Mouse (Mus musculus): Measurements from ENCODE around the gene Pparg. TPM values are rescaled to one million over a fixed set of nuclear protein-coding genes. Genes with fewer than 3 reads are reported as not detected.

Pparg gene
- polyA plus RNA-seq, 1 experiment from 2014 or later = 0.70 TPM

DNA sequence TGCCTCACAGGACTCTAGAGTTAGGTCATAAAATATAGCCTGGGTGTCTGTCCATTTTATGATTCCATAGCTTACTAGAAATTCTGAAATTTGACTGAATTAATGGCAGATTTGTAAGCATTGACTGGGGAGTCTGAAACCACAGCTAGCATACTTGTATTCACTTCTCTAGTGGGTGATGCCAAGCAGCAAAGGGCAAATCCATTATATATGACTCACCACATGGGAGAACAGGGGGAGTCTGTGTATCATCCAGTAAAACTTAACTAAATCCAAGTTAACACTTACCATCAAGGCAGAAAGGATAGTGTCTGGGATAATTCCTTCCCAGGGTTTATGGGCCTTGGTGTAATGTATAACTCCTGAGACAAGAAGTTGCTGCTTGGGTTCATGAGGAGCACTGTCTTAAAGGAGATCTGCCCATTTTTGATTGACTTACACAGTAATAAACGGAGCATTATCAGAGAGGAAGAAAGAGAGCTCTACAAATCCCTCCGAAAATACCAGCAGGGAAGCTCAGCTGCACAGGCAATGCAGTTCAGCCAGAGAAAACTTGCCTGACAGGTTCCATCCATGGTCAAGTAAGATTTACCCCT lies 27.6 kb upstream of the Pparg start:
- H3K36me3 ChIP-seq = no peaks in the 10 kb centered on the region
- no peak overlapping the region for H3K4me2 ChIP-seq (replicated peaks)
- no peak for ATAC-seq (ENCODE audit: low FRiP score, low read depth)
- no peak overlapping the region for H3K4me3 ChIP-seq
- H3K9ac ChIP-seq = no peak overlapping the region
- 47% methylated on average over 2 of the region's 2 CpGs for WGBS
- no peak overlapping the region for H3K27ac ChIP-seq
- H3K27me3 ChIP-seq = no peaks in the 10 kb centered on the region
- H3K9me3 ChIP-seq = no peaks in the 10 kb centered on the region
- no peaks in the 10 kb centered on the region for H3K4me1 ChIP-seq

DNA sequence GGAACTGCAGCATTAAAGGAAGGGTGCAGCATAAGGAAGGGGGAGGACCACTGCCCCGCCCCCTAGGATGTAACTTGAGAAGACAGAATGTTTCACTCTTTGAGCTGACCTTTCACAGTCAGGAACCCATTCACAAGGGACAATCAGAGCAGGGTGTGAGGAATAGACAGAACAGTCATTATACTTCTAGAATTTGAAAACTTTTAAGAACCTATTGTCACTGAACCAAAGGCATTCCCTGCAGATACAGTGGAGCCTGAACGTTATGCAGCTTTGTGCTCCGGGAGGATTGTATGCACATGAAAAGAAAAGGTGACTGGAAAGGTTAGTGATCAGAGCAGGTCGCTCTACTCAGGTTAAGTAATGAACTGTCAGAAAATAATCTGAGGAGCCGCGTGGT lies 25.2 kb upstream of the Pparg start:
- H3K9me3 ChIP-seq = no peaks in the 10 kb centered on the region
- no peak overlapping the region for H3K4me2 ChIP-seq (replicated peaks)
- no peak for ATAC-seq (ENCODE audit: low FRiP score, low read depth)
- 31% methylated on average over 6 of the region's 6 CpGs for WGBS
- no peak overlapping the region for H3K27ac ChIP-seq
- no peaks in the 10 kb centered on the region for H3K36me3 ChIP-seq
- no peaks in the 10 kb centered on the region for H3K27me3 ChIP-seq
- H3K4me1 ChIP-seq = no peaks in the 10 kb centered on the region
- H3K4me3 ChIP-seq = no peak overlapping the region
- H3K9ac ChIP-seq = no peak overlapping the region

DNA sequence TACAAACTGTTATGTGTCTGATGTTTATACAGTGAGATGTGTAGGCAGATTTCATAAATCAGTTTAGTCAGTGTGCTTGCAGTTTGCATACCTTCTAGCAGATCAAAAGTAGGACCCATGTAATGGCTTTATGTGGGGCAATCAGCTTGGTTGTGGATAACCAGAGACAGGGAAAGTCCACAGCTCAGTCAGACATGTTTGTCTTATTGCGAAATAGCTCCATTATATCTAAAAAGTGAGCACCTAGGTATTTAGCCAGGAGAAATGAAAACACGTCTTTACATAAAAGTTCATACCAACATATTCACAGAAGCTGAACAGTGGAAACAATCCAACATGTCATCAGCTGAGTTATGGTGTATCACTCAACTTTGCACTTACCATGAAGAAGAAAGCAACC lies 20.7 kb upstream of the Pparg start:
- no peaks in the 10 kb centered on the region; the same call in 1 of the 2 replicates for H3K9me3 ChIP-seq
- no peak overlapping the region for H3K27ac ChIP-seq
- no peak for ATAC-seq (ENCODE audit: low FRiP score, low read depth)
- no peaks in the 10 kb centered on the region for H3K27me3 ChIP-seq
- H3K4me1 ChIP-seq = peaks cover 9% of the 10 kb centered on the region
- no peak overlapping the region for H3K9ac ChIP-seq
- H3K4me2 ChIP-seq (replicated peaks) = no peak overlapping the region
- no peak overlapping the region for H3K4me3 ChIP-seq
- no peaks in the 10 kb centered on the region for H3K36me3 ChIP-seq
- 85% methylated on average over 2 of the region's 2 CpGs for WGBS

DNA sequence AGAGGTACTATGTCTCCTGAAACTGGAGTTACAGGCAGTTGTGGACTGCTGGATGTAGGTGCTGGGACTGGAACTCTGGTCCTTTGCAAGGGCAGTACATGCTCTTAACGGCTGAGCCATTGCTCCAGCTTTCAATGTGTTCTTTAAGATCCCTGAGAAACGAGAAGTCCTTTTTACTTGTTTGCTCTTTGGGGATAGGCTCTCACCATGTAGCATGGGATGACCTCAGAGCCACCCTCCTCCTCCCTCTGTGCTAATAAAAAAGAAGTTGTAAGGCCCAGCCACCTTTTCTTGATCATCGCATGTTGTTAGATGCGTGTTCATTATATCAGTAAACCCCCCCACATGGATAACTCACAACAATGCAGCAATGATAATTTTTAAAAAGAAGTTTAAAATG lies 17.7 kb upstream of the Pparg start:
- Histone ChIP-seq H3K4me3 (no peak overlapping the region), H3K4me1 (peaks cover 9% of the 10 kb centered on the region), H3K4me2 (replicated peaks) (no peak overlapping the region), H3K27ac (no peak overlapping the region), H3K9me3 (no peaks in the 10 kb centered on the region; the same call in 1 of the 2 replicates), H3K27me3 (no peaks in the 10 kb centered on the region), H3K9ac (no peak overlapping the region), H3K36me3 (no peaks in the 10 kb centered on the region)
- no peak for ATAC-seq (ENCODE audit: low FRiP score, low read depth)
- WGBS = 69% methylated on average over 4 of the region's 4 CpGs

DNA sequence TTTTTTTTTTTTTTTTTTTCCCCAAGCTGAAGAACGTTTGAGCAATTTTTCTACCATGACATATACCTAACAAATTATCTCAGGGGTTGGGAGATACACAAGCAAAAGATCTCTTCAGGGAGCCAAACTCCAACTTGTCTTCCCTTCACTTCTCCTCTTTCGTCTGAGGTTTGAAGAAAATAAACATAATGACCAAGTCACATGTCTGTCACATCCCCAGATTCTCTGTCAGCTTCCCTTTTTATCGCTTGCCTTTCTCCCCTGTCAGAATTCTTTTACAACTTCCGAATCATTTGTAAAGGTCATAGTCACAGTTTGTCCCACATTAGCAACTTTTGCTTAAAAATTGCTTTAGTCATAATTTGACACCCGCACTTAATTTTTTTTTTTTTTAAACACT lies 17.2 kb upstream of the Pparg start:
- Histone ChIP-seq H3K4me1 (peaks cover 9% of the 10 kb centered on the region), H3K9ac (no peak overlapping the region), H3K4me3 (no peak overlapping the region), H3K27ac (no peak overlapping the region), H3K27me3 (no peaks in the 10 kb centered on the region), H3K36me3 (no peaks in the 10 kb centered on the region), H3K9me3 (no peaks in the 10 kb centered on the region; the same call in 1 of the 2 replicates), H3K4me2 (replicated peaks) (no peak overlapping the region)
- ATAC-seq (ENCODE audit: low FRiP score, low read depth) = no peak
- WGBS = 49% methylated on average over 5 of the region's 5 CpGs

DNA sequence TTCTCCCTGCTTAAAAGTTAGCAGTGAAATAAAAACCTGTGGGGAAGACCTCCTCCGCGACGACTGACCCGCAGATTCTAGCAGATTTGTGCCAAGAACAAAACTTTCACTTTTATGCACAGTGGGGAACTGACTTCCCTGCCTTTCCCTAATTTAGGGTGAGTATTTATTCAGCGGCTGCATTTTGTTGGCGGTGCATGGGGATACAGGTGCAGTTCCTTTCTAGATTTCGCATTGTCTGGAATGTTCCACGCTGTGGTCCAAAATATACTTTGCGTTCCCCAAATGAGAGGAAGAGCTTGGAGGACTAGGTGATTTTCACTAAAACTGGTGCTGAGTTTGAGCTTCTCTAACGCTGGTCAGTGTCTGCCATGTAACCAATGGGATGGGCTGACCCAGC lies 16.6 kb upstream of the Pparg start:
- H3K4me3 ChIP-seq = no peak overlapping the region
- no peaks in the 10 kb centered on the region for H3K27me3 ChIP-seq
- no peaks in the 10 kb centered on the region for H3K36me3 ChIP-seq
- peak overlapping the region; percentile 27 for H3K4me2 ChIP-seq (replicated peaks)
- peaks cover 9% of the 10 kb centered on the region for H3K4me1 ChIP-seq
- H3K9me3 ChIP-seq = no peaks in the 10 kb centered on the region; the same call in 1 of the 2 replicates
- no peak overlapping the region for H3K9ac ChIP-seq
- no peak overlapping the region for H3K27ac ChIP-seq
- no peak for ATAC-seq (ENCODE audit: low FRiP score, low read depth)
- 38% methylated on average over 10 of the region's 10 CpGs for WGBS

DNA sequence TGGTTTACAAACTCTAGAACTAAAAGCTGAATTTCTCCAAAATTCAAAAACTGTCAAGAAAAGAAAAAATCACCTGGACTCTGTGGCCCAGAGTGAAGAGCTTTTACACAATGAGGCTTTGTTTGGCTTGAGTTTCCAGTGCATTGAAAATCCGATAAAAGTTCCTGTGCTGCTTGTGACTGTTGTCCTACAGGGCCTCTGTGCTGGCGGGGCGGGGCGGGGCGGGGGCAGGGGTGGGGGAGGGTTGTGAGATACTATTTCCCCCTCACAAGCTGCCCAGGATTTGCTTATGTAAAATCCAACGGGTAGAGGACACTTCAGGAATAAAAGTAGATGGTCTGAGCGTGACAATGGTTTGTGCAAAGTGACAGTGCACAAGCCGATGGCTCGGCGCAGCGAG lies 16.2 kb upstream of the Pparg start:
- no peaks in the 10 kb centered on the region for H3K36me3 ChIP-seq
- peaks cover 9% of the 10 kb centered on the region for H3K4me1 ChIP-seq
- H3K4me2 ChIP-seq (replicated peaks) = peak overlapping the region; percentile 27
- WGBS = 38% methylated on average over 11 of the region's 11 CpGs
- H3K4me3 ChIP-seq = no peak overlapping the region
- H3K9me3 ChIP-seq = no peaks in the 10 kb centered on the region; the same call in 1 of the 2 replicates
- no peak for ATAC-seq (ENCODE audit: low FRiP score, low read depth)
- H3K27ac ChIP-seq = no peak overlapping the region
- no peak overlapping the region for H3K9ac ChIP-seq
- no peaks in the 10 kb centered on the region for H3K27me3 ChIP-seq

DNA sequence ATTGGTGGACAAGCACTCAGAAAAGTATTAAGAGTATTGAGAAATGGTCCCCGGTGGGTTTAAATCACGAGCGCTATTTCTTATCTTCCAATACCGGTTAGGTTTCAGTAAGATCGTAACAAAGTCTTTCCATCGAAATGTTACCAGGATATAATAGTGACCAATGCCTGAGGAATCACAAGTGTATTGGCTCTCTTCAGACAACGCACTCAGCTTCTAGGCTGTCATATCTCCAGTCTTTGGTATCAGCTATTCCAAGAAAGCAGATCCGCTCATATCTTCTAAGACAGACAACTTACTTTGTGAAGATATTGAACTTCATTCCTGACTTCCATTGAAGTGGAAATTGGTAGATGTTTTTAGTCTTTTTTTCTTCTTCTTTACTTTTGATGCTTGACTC lies 15.7 kb upstream of the Pparg start:
- Histone ChIP-seq H3K9ac (no peak overlapping the region), H3K4me3 (no peak overlapping the region), H3K27ac (no peak overlapping the region), H3K4me1 (peaks cover 9% of the 10 kb centered on the region), H3K27me3 (no peaks in the 10 kb centered on the region), H3K4me2 (replicated peaks) (no peak overlapping the region), H3K9me3 (no peaks in the 10 kb centered on the region; the same call in 1 of the 2 replicates), H3K36me3 (no peaks in the 10 kb centered on the region)
- no peak for ATAC-seq (ENCODE audit: low FRiP score, low read depth)
- 88% methylated on average over 8 of the region's 8 CpGs for WGBS

DNA sequence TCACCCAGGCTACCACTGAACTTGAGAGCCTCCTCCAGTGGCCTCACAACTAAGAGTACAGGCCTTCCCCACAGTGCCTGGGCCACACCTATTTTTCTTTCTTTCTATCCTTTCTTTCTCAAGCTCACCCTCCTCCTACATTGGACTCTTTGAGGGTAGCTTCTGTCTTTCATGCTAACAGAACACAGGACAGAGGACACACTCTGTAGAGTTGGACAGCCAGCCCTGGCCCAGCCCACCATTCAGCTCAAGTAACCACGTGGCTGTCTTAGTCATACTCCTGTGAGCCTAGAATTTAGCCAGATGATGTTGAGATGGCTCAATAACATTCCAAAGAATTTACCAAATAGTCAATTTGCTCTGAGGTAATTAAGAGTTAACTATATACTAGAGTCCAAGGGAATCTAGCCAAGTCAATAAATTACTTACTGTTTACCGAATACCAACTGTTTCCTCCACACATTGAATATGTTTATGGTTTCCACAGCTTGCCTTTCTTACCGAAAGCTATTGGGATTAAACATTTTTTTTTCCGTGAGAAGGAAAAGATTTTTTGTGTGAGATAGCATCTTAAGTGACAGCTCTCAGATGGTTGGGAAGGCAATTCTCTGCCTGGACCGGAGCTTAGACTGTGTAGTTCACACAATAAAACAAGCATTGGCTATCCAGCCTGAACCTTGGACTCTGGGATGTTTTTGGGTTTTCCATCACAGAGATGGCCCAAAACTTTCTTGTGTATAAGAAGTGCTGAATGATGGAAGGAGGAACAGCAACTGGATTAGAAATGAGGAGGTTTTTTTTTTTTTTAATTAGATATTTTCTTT lies 10.9 kb upstream of the Pparg start:
- no peak for ATAC-seq (ENCODE audit: low FRiP score, low read depth)
- Histone ChIP-seq H3K4me1 (no peaks in the 10 kb centered on the region), H3K36me3 (no peaks in the 10 kb centered on the region), H3K27me3 (no peaks in the 10 kb centered on the region), H3K4me2 (replicated peaks) (no peak overlapping the region), H3K27ac (no peak overlapping the region), H3K9me3 (no peaks in the 10 kb centered on the region), H3K9ac (no peak overlapping the region), H3K4me3 (no peak overlapping the region)
- WGBS = 66% methylated on average over 5 of the region's 5 CpGs

DNA sequence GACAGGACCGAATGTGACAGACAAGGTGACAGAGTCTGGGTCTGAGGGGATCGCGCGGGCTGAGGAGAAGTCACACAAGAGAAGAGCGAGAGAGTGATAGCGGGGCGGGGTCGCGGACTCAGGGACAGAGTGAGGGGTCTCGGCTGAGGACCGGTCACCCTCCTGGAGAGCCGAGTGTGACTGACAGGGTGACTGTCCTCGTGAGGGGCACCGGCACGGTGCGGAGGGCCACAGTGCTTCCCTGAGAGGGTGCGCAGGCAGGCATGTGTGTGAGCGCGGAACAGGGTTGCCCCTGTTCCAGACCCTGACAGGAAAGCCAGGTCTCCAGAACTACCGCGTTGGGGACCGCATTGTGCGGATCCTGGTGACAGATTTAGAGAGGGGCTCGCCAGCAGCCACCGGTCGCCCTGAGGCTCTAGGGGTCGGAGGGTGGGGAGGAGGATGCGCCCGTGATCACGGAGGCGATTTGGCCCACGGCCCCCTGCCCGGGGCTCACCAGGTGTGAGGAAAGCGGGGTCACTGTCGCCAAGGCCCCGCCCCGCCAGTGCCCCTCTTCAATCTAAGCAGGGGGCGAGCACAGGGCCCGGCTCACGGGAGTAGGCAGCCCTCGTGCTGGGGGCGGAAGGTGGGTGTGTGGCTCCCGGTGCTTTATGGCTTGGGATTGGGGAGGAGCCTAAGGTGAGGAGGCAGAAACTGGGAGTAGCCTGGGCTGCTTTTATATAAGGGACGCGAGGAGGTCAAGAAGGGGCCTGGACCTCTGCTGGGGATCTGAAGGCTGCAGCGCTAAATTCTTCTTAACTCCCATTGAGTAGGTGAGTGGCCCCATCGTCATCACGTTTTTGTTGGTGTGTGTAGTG lies 1.1 kb downstream of the Pparg start:
- ATAC-seq (ENCODE audit: low FRiP score, low read depth) = peak; percentile 64
- H3K9me3 ChIP-seq = peaks cover 6% of the 10 kb centered on the region
- WGBS = 1% methylated on average over 48 of the region's 48 CpGs
- no peaks in the 10 kb centered on the region for H3K36me3 ChIP-seq
- peaks cover 13% of the 10 kb centered on the region for H3K4me1 ChIP-seq
- peak overlapping the region; percentile 98 for H3K4me2 ChIP-seq (replicated peaks)
- peaks cover 37% of the 10 kb centered on the region for H3K27me3 ChIP-seq
- peak overlapping the region; percentile 62 for H3K4me3 ChIP-seq
- H3K27ac ChIP-seq = no peak overlapping the region
- H3K9ac ChIP-seq = peak overlapping the region; percentile 68

DNA sequence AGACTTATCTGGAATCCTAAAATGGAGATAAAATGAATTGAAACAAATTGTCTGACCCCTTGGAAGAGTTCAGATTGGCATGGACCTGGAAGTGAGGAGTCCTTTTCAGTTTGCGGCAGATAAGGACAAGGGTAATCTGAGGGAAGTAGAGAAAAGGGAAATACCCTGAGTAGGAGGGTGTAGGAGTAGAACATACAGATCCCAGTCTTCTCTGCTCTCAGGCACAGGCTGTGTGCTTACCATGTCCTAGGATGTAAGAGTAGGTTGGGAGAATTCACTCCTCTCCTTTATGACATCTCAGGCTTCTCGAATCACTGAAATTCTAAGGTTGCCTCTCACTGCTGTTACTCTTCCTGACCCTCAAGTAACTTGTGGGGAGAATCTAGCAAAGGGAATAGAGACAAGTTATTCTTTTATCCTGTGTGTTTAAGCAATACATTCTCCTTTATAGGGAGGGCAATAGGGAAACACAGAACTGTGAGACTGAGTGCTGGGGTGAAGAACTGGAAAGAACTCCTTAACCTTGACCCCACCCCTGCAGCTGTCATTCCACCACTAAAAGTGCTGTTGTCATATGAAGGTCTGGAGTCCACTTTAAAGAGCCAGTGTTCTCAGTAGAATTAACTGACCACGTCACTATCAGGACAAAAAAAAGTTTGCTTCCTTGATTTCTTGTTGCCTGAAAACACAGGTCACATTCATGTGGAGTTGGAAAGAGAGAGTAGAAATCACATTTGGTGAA lies 6.3 kb downstream of the Pparg start:
- H3K4me2 ChIP-seq (replicated peaks) = no peak overlapping the region
- no peak overlapping the region for H3K4me3 ChIP-seq
- H3K27me3 ChIP-seq = peaks cover 9% of the 10 kb centered on the region
- peaks cover 1% of the 10 kb centered on the region for H3K4me1 ChIP-seq
- H3K27ac ChIP-seq = no peak overlapping the region
- no peaks in the 10 kb centered on the region for H3K36me3 ChIP-seq
- ATAC-seq (ENCODE audit: low FRiP score, low read depth) = no peak
- WGBS = 87% methylated on average over 3 of the region's 3 CpGs
- no peak overlapping the region for H3K9ac ChIP-seq
- H3K9me3 ChIP-seq = no peaks in the 10 kb centered on the region

All from limb, embryonic 13.5 days (tissue).